Mouse (Mus musculus) heart, embryonic 13.5 days (tissue): ENCODE results near the gene Sycn. TPM values are rescaled to one million over a fixed set of nuclear protein-coding genes. Genes with fewer than 3 reads are reported as not detected.

Experiments
- ATAC-seq: fragments of 200-750 bp; cut with Nextera tagmentation; 2 replicates; pipeline ENCODE4 v1.8.0; 2017; ENCODE audit warnings: moderate TSS enrichment; ENCODE audit not compliant: insufficient number of reproducible peaks, low FRiP score, low TSS enrichment; ENCODE audit errors: extremely low read depth
- H3K27ac ChIP-seq: fragments of 300-500 bp; sonication (generic); replicated peaks from 2 replicates; pipeline ENCODE4 v1.5.1; 2015; ENCODE audit warnings: moderate library complexity, mild to moderate bottlenecking, inconsistent platforms
- H3K27me3 ChIP-seq: fragments of 300-500 bp; sonication (generic); replicated peaks from 2 replicates; pipeline ENCODE4 v1.6.1; 2015; ENCODE audit warnings: mild to moderate bottlenecking, inconsistent platforms
- H3K36me3 ChIP-seq: fragments of 300-500 bp; sonication (generic); 2 replicates; pipeline ENCODE4 v1.6.1; 2015; ENCODE audit warnings: mild to moderate bottlenecking, inconsistent platforms
- H3K4me1 ChIP-seq: fragments of 300-500 bp; sonication (generic); 2 replicates; pipeline ENCODE4 v1.6.1; 2015; ENCODE audit warnings: inconsistent platforms
- H3K4me2 ChIP-seq: fragments of 300-500 bp; sonication (generic); 2 replicates; pipeline ENCODE4 v1.6.1; 2015; ENCODE audit warnings: inconsistent platforms, mild to moderate bottlenecking, moderate library complexity
- H3K4me3 ChIP-seq: fragments of 300-500 bp; sonication (generic); 2 replicates; pipeline ENCODE4 v1.5.1; 2015; ENCODE audit warnings: moderate library complexity, mild to moderate bottlenecking, inconsistent platforms
- H3K9ac ChIP-seq: fragments of 300-500 bp; sonication (generic); 2 replicates; pipeline ENCODE4 v1.6.1; 2015; ENCODE audit warnings: inconsistent platforms, mild to moderate bottlenecking, moderate library complexity
- H3K9me3 ChIP-seq: fragments of 300-500 bp; sonication (generic); 2 replicates; pipeline ENCODE4 v1.6.1; 2016; ENCODE audit warnings: inconsistent platforms
- microRNA-seq: library from miRNA; unstranded; fragments of <30 nt; microRNA quantifications from one replicate; pipeline ENCODE4, GENCODE M21; 2016
- polyA plus RNA-seq: library from polyadenylated mRNA; unstranded; fragments of >200 nt; fragmentation: Nextera tagmentation; extraction: Ambion mirVana; gene quantifications from 2 replicates; pipeline ENCODE4 v1.2.1, GENCODE M21; 2015

Sycn gene
- polyA plus RNA-seq, 1 experiment from 2014 or later, result not detected

- Histone ChIP-seq H3K27ac (peak overlapping the region; percentile 73), H3K27me3 (no peaks in the 10 kb centered on the region), H3K4me2 (peak overlapping the region; percentile 33), H3K4me3 (no peak overlapping the region), H3K9me3 (no peaks in the 10 kb centered on the region), H3K4me1 (peaks cover 95% of the 10 kb centered on the region), H3K9ac (peak overlapping the region; percentile 67), H3K36me3 (no peaks in the 10 kb centered on the region)
- ATAC-seq, result peak; percentile 11; the same call in 1 of the 2 replicates
These were observed 47.0 kb downstream of the Sycn start for GRCm38 (mm10) chr7:28587644-28588043.

Small RNA genes within 50 kb of the gene (microRNA-seq; reads per million reads assigned to microRNA genes)
- gene Mir7049, result 1.0 reads per million

Other genes with a start within 250 kb of the Sycn start
- not detected in 2 replicates for gene Selenov, start 249.7 kb upstream of the Sycn start, polyA plus RNA-seq
- 0.05 and 0.19 TPM in 2 replicates for gene Dll3, start 238.6 kb upstream of the Sycn start, polyA plus RNA-seq
- gene Timm50, start 228.8 kb upstream of the Sycn start, polyA plus RNA-seq, result 114 and 131 TPM in 2 replicates
- gene Supt5, start 202.1 kb upstream of the Sycn start, polyA plus RNA-seq, result 60.1 and 62.3 TPM in 2 replicates
- gene Rps16, start 190.2 kb upstream of the Sycn start, polyA plus RNA-seq, result 599 and 651 TPM in 2 replicates
- 43.5 and 49.3 TPM in 2 replicates for gene Plekhg2, start 168.3 kb upstream of the Sycn start, polyA plus RNA-seq
- 11.9 and 13.6 TPM in 2 replicates for gene Zfp36, start 160.6 kb upstream of the Sycn start, polyA plus RNA-seq
- 49.9 and 54.2 TPM in 2 replicates for gene Med29, start 148.2 kb upstream of the Sycn start, polyA plus RNA-seq
- 73.4 and 75.1 TPM in 2 replicates for gene Paf1, start 147.9 kb upstream of the Sycn start, polyA plus RNA-seq
- gene Gmfg, start 103.4 kb upstream of the Sycn start, polyA plus RNA-seq, result 6.9 and 8.4 TPM in 2 replicates
- 0.94 and 1.1 TPM in 2 replicates for gene Lrfn1, start 88.9 kb upstream of the Sycn start, polyA plus RNA-seq
- not detected in 2 replicates for gene Ifnl2, start 30.4 kb upstream of the Sycn start, polyA plus RNA-seq
- gene Ifnl3, start 18.0 kb upstream of the Sycn start, polyA plus RNA-seq, result not detected in 2 replicates
- gene Nccrp1, start 6.4 kb downstream of the Sycn start, polyA plus RNA-seq, result not detected in 2 replicates
- gene Samd4b, start 57.3 kb downstream of the Sycn start, polyA plus RNA-seq, result 18.7 and 23.3 TPM in 2 replicates
- gene Pak4, start 57.3 kb downstream of the Sycn start, polyA plus RNA-seq, result 27.9 and 30.5 TPM in 2 replicates
- not detected in 2 replicates for gene Acp7, start 90.4 kb downstream of the Sycn start, polyA plus RNA-seq
- 4.2 and 4.7 TPM in 2 replicates for gene Fbxo27, start 152.0 kb downstream of the Sycn start, polyA plus RNA-seq
- 10.6 and 11.4 TPM in 2 replicates for gene Fbxo17, start 175.9 kb downstream of the Sycn start, polyA plus RNA-seq
- gene Mrps12, start 200.9 kb downstream of the Sycn start, polyA plus RNA-seq, result 108 and 117 TPM in 2 replicates
- gene Sars2, start 201.1 kb downstream of the Sycn start, polyA plus RNA-seq, result 20.2 and 20.4 TPM in 2 replicates
- gene Ccer2, start 215.3 kb downstream of the Sycn start, polyA plus RNA-seq, result not detected in 2 replicates
- gene Sirt2, start 225.8 kb downstream of the Sycn start, polyA plus RNA-seq, result 48.9 and 51.5 TPM in 2 replicates
- gene Nfkbib, start 226.6 kb downstream of the Sycn start, polyA plus RNA-seq, result 30.5 and 32.7 TPM in 2 replicates
- 2.7 and 3.6 TPM in 2 replicates for gene Rinl, start 248.1 kb downstream of the Sycn start, polyA plus RNA-seq